Mouse (Mus musculus): ENCODE measurements around the gene Mrpl20. TPM values are rescaled to one million over a fixed set of nuclear protein-coding genes. Genes with fewer than 3 reads are reported as not detected.
A peak's percentile ranks its signal among the peaks of the same experiment; 100 is the strongest.

Mrpl20 gene
- polyA plus RNA-seq, 1 experiment from 2014 or later, result 313 TPM

DNA sequence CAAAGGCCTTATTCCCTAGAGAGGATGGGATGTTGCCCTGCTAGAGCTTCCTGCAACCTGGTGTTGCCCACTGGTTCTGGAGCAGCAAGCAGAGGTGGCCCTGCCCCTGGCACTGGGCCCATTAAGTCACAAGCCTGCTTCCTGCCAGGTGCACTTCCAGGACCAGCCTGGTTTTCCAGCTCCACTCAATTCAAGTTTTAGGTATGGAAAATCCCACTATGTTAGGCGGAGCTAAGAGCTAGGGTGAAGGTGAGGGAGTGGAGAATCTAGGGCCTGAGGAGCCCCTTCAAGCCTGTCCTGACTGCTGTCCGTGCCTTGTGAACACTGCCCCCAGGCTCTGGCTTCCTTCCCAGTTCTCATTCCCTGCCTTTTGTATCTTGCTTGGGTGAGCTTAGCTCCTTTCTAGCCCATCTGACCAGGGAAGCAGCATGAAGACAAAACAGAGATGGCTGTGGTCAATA, 49.3 kb downstream of the Mrpl20 start:
- Histone ChIP-seq H3K27me3 (replicated peaks; ENCODE audit: control insufficient read depth, insufficient read depth, low read length) (no peaks in the 10 kb centered on the region), H3K4me3 (ENCODE audit: low read depth, low read length) (no peak overlapping the region), H3K36me3 (ENCODE audit: control insufficient read depth, insufficient read depth, low read length) (peaks cover 39% of the 10 kb centered on the region), H3K9me3 (replicated peaks; ENCODE audit: control insufficient read depth, low read length) (no peaks in the 10 kb centered on the region), H3K9ac (ENCODE audit: low read length) (no peak overlapping the region), H3K27ac (ENCODE audit: low read depth, low read length) (no peak overlapping the region), H3K4me2 (ENCODE audit: low read length) (no peak overlapping the region), H3K4me1 (ENCODE audit: control insufficient read depth, insufficient read depth, low read length) (peaks cover 19% of the 10 kb centered on the region)
- ATAC-seq (no peak), DNase-seq (ENCODE audit: low spot score) (no peak)
- 57% methylated on average over 2 of the region's 2 CpGs for WGBS

DNA sequence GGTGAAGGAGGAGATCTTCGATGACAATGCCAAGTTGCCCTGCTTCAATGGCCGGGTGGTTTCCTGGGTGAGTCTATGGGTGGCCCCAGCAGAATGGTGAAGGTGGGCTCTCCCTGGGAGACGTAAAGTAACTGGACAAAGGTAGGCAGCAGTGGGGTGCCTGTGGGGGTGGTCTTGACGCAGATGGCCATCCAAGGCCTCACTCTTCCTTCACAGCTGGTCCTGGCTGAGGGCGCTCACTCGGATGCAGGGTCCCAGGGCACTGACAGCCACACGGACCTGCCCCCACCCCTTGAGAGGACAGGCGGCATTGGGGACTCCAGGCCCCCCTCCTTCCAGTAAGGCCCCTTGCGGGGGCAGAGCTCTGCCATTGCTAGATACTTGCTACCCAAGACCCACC, 50.7 kb downstream of the Mrpl20 start:
- no peak overlapping the region for H3K4me3 ChIP-seq (ENCODE audit: low read depth, low read length)
- WGBS, result 89% methylated on average over 9 of the region's 9 CpGs
- H3K4me1 ChIP-seq (ENCODE audit: control insufficient read depth, insufficient read depth, low read length), result peaks cover 13% of the 10 kb centered on the region
- no peak for ATAC-seq
- H3K4me2 ChIP-seq (ENCODE audit: low read length), result no peak overlapping the region
- no peaks in the 10 kb centered on the region for H3K27me3 ChIP-seq (replicated peaks; ENCODE audit: control insufficient read depth, insufficient read depth, low read length)
- no peak overlapping the region for H3K27ac ChIP-seq (ENCODE audit: low read depth, low read length)
- DNase-seq (ENCODE audit: low spot score), result no peak
- peaks cover 54% of the 10 kb centered on the region for H3K36me3 ChIP-seq (ENCODE audit: control insufficient read depth, insufficient read depth, low read length)
- H3K9ac ChIP-seq (ENCODE audit: low read length), result no peak overlapping the region
- no peaks in the 10 kb centered on the region for H3K9me3 ChIP-seq (replicated peaks; ENCODE audit: control insufficient read depth, low read length)

DNA sequence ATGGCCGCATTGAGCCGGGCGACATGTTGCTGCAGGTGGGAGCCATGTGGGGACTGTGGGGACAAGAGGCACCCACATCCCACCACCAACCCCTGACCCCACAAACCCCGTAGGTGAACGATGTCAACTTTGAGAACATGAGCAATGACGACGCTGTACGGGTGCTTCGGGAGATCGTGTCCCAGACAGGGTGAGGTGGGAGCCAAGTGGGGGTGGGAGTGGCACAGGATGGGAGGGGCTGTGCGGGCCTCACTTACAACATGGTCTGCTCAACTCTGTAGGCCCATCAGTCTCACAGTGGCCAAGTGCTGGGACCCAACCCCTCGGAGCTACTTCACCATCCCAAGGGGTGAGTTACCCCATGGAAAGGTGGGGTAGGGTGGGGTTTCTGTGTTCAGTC, 52.3 kb downstream of the Mrpl20 start:
- 95% methylated on average over 12 of the region's 12 CpGs for WGBS
- Histone ChIP-seq H3K36me3 (ENCODE audit: control insufficient read depth, insufficient read depth, low read length) (peaks cover 69% of the 10 kb centered on the region), H3K9ac (ENCODE audit: low read length) (no peak overlapping the region), H3K4me2 (ENCODE audit: low read length) (no peak overlapping the region), H3K4me1 (ENCODE audit: control insufficient read depth, insufficient read depth, low read length) (no peaks in the 10 kb centered on the region; the same call in 1 of the 2 replicates), H3K9me3 (replicated peaks; ENCODE audit: control insufficient read depth, low read length) (no peaks in the 10 kb centered on the region), H3K4me3 (ENCODE audit: low read depth, low read length) (no peak overlapping the region), H3K27ac (ENCODE audit: low read depth, low read length) (no peak overlapping the region), H3K27me3 (replicated peaks; ENCODE audit: control insufficient read depth, insufficient read depth, low read length) (no peaks in the 10 kb centered on the region)
- 0 out of 2 replicates have a peak, but pooled peaks have one; percentile 35 for ATAC-seq
- no peak for DNase-seq (ENCODE audit: low spot score)

DNA sequence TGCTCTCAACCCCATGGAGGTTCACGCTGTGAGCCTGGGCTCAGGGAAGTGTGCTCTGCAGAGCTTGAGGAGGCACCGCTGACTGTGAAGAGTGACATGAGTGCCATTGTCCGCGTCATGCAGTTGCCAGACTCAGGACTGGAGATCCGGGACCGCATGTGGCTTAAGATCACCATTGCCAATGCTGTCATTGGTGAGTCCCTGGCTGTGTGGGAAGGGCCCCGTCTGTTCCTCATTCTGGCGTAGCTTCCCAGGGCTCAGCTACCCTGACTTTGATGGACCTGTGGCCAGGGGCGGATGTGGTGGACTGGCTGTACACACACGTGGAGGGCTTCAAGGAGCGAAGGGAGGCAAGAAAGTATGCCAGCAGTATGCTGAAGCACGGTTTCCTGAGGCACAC, 53.4 kb downstream of the Mrpl20 start:
- H3K4me3 ChIP-seq (ENCODE audit: low read depth, low read length), result no peak overlapping the region
- H3K27ac ChIP-seq (ENCODE audit: low read depth, low read length), result no peak overlapping the region
- H3K9ac ChIP-seq (ENCODE audit: low read length), result no peak overlapping the region
- no peaks in the 10 kb centered on the region for H3K9me3 ChIP-seq (replicated peaks; ENCODE audit: control insufficient read depth, low read length)
- H3K36me3 ChIP-seq (ENCODE audit: control insufficient read depth, insufficient read depth, low read length), result peaks cover 79% of the 10 kb centered on the region
- 93% methylated on average over 12 of the region's 12 CpGs for WGBS
- H3K27me3 ChIP-seq (replicated peaks; ENCODE audit: control insufficient read depth, insufficient read depth, low read length), result no peaks in the 10 kb centered on the region
- no peak overlapping the region for H3K4me2 ChIP-seq (ENCODE audit: low read length)
- no peak for ATAC-seq
- no peaks in the 10 kb centered on the region for H3K4me1 ChIP-seq (ENCODE audit: control insufficient read depth, insufficient read depth, low read length)
- DNase-seq (ENCODE audit: low spot score), result no peak

DNA sequence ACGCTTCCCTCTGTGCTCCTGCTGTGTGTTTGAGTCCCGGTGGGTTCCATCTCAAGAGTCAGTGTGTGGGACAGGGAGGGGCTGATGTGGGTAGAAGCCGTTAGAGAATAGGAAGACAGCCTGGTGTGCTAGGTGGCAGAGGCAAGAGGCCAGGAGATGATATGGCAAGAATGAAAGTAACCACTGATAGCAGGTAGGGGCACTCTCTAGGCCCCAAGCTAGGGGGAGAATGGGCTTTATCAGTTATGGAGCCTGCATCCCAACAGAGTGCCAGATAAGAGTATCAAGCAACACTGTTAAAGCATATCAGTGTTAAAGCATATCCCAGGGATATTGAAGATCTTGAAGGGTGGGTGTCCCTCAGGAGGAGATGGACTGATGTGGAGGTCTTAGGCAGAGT, 54.2 kb downstream of the Mrpl20 start:
- Histone ChIP-seq H3K4me1 (ENCODE audit: control insufficient read depth, insufficient read depth, low read length) (no peaks in the 10 kb centered on the region), H3K9ac (ENCODE audit: low read length) (no peak overlapping the region), H3K27me3 (replicated peaks; ENCODE audit: control insufficient read depth, insufficient read depth, low read length) (no peaks in the 10 kb centered on the region), H3K4me2 (ENCODE audit: low read length) (no peak overlapping the region), H3K27ac (ENCODE audit: low read depth, low read length) (no peak overlapping the region), H3K9me3 (replicated peaks; ENCODE audit: control insufficient read depth, low read length) (no peaks in the 10 kb centered on the region), H3K36me3 (ENCODE audit: control insufficient read depth, insufficient read depth, low read length) (peaks cover 86% of the 10 kb centered on the region), H3K4me3 (ENCODE audit: low read depth, low read length) (no peak overlapping the region)
- WGBS, result 80% methylated on average over 3 of the region's 3 CpGs
- ATAC-seq, result no peak
- DNase-seq (ENCODE audit: low spot score), result no peak

DNA sequence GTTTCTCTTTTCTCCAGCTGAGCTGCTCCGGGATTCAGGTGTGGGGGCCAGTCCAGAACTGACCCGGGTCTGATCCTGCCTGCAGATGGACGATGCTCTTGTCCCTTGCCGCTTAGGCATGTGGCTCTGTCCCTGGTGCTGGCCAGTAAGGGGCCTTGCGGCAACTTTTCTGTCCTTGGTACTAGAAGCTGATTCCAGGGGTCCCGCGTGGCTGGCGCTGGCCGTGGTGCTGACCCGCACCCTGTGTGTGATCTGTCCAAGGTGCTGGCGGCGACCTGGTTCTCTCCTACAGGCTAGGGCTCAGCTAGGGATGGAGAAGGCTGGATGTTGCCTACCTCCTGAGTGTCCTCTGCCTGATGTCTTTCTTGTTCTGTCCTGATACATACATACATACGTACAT, 56.6 kb downstream of the Mrpl20 start:
- no peak overlapping the region for H3K9ac ChIP-seq (ENCODE audit: low read length)
- no peaks in the 10 kb centered on the region for H3K27me3 ChIP-seq (replicated peaks; ENCODE audit: control insufficient read depth, insufficient read depth, low read length)
- H3K36me3 ChIP-seq (ENCODE audit: control insufficient read depth, insufficient read depth, low read length), result peaks cover 78% of the 10 kb centered on the region
- no peaks in the 10 kb centered on the region for H3K9me3 ChIP-seq (replicated peaks; ENCODE audit: control insufficient read depth, low read length)
- no peaks in the 10 kb centered on the region for H3K4me1 ChIP-seq (ENCODE audit: control insufficient read depth, insufficient read depth, low read length)
- H3K4me3 ChIP-seq (ENCODE audit: low read depth, low read length), result no peak overlapping the region
- no peak for ATAC-seq
- H3K27ac ChIP-seq (ENCODE audit: low read depth, low read length), result no peak overlapping the region
- WGBS, result 32% methylated on average over 13 of the region's 13 CpGs
- DNase-seq (ENCODE audit: low spot score), result no peak
- no peak overlapping the region for H3K4me2 ChIP-seq (ENCODE audit: low read length)

Small RNA genes within 50 kb of the gene (microRNA-seq; reads per million reads assigned to microRNA genes)
- not detected for gene Gm27743

Other genes with a start within 250 kb of the Mrpl20 start
- 106 and 120 TPM in 2 replicates for gene Nadk, start 240.5 kb upstream of the Mrpl20 start, polyA plus RNA-seq (2014; fragmentation: Nextera tagmentation; extraction: Ambion mirVana)
- 10.9 and 12.1 TPM in 2 replicates for gene Slc35e2, start 201.5 kb upstream of the Mrpl20 start, polyA plus RNA-seq (2014; fragmentation: Nextera tagmentation; extraction: Ambion mirVana)
- gene Cdk11b, start 178.0 kb upstream of the Mrpl20 start, polyA plus RNA-seq (2014; fragmentation: Nextera tagmentation; extraction: Ambion mirVana), result 39.9 and 42.8 TPM in 2 replicates
- not detected in 2 replicates for gene Gm10563, start 157.5 kb upstream of the Mrpl20 start, polyA plus RNA-seq (2014; fragmentation: Nextera tagmentation; extraction: Ambion mirVana)
- gene Mmp23, start 149.5 kb upstream of the Mrpl20 start, polyA plus RNA-seq (2014; fragmentation: Nextera tagmentation; extraction: Ambion mirVana), result 0.97 and 2.1 TPM in 2 replicates
- 25.2 and 34.5 TPM in 2 replicates for gene Mib2, start 133.7 kb upstream of the Mrpl20 start, polyA plus RNA-seq (2014; fragmentation: Nextera tagmentation; extraction: Ambion mirVana)
- 3.2 and 3.8 TPM in 2 replicates for gene Fndc10, start 108.5 kb upstream of the Mrpl20 start, polyA plus RNA-seq (2014; fragmentation: Nextera tagmentation; extraction: Ambion mirVana)
- 153 and 179 TPM in 2 replicates for gene Ssu72, start 98.1 kb upstream of the Mrpl20 start, polyA plus RNA-seq (2014; fragmentation: Nextera tagmentation; extraction: Ambion mirVana)
- 3.4 and 3.5 TPM in 2 replicates for gene Tmem240, start 68.1 kb upstream of the Mrpl20 start, polyA plus RNA-seq (2014; fragmentation: Nextera tagmentation; extraction: Ambion mirVana)
- 62.0 and 70.0 TPM in 2 replicates for gene Atad3a, start 41.8 kb upstream of the Mrpl20 start, polyA plus RNA-seq (2014; fragmentation: Nextera tagmentation; extraction: Ambion mirVana)
- 21.8 and 24.6 TPM in 2 replicates for gene Vwa1, start 28.2 kb upstream of the Mrpl20 start, polyA plus RNA-seq (2014; fragmentation: Nextera tagmentation; extraction: Ambion mirVana)
- 0.12 and 0.25 TPM in 2 replicates for gene Tmem88b, start 17.0 kb upstream of the Mrpl20 start, polyA plus RNA-seq (2014; fragmentation: Nextera tagmentation; extraction: Ambion mirVana)
- not detected in 2 replicates for gene Ankrd65, start 12.4 kb upstream of the Mrpl20 start, polyA plus RNA-seq (2014; fragmentation: Nextera tagmentation; extraction: Ambion mirVana)
- 119 and 144 TPM in 2 replicates for gene Ccnl2, start 9.6 kb downstream of the Mrpl20 start, polyA plus RNA-seq (2014; fragmentation: Nextera tagmentation; extraction: Ambion mirVana)
- 120 and 135 TPM in 2 replicates for gene Aurkaip1, start 28.4 kb downstream of the Mrpl20 start, polyA plus RNA-seq (2014; fragmentation: Nextera tagmentation; extraction: Ambion mirVana)
- gene Mxra8, start 36.8 kb downstream of the Mrpl20 start, polyA plus RNA-seq (2014; fragmentation: Nextera tagmentation; extraction: Ambion mirVana), result 15.6 and 22.1 TPM in 2 replicates
- gene Dvl1, start 44.5 kb downstream of the Mrpl20 start, polyA plus RNA-seq (2014; fragmentation: Nextera tagmentation; extraction: Ambion mirVana), result 10.8 and 12.4 TPM in 2 replicates
- 0.46 and 0.61 TPM in 2 replicates for gene Tas1r3, start 60.5 kb downstream of the Mrpl20 start, polyA plus RNA-seq (2014; fragmentation: Nextera tagmentation; extraction: Ambion mirVana)
- 28.3 and 29.5 TPM in 2 replicates for gene Cptp, start 66.6 kb downstream of the Mrpl20 start, polyA plus RNA-seq (2014; fragmentation: Nextera tagmentation; extraction: Ambion mirVana)
- gene Ints11, start 66.7 kb downstream of the Mrpl20 start, polyA plus RNA-seq (2014; fragmentation: Nextera tagmentation; extraction: Ambion mirVana), result 94.6 and 102 TPM in 2 replicates
- 46.5 and 52.8 TPM in 2 replicates for gene Pusl1, start 88.9 kb downstream of the Mrpl20 start, polyA plus RNA-seq (2014; fragmentation: Nextera tagmentation; extraction: Ambion mirVana)
- 60.5 and 77.0 TPM in 2 replicates for gene Acap3, start 88.9 kb downstream of the Mrpl20 start, polyA plus RNA-seq (2014; fragmentation: Nextera tagmentation; extraction: Ambion mirVana)
- 116 and 137 TPM in 2 replicates for gene Ube2j2, start 141.0 kb downstream of the Mrpl20 start, polyA plus RNA-seq (2014; fragmentation: Nextera tagmentation; extraction: Ambion mirVana)
- gene C1qtnf12, start 159.4 kb downstream of the Mrpl20 start, polyA plus RNA-seq (2014; fragmentation: Nextera tagmentation; extraction: Ambion mirVana), result 8.0 and 11.3 TPM in 2 replicates
- gene B3galt6, start 189.8 kb downstream of the Mrpl20 start, polyA plus RNA-seq (2014; fragmentation: Nextera tagmentation; extraction: Ambion mirVana), result 27.6 and 29.6 TPM in 2 replicates
- 124 and 127 TPM in 2 replicates for gene Sdf4, start 190.0 kb downstream of the Mrpl20 start, polyA plus RNA-seq (2014; fragmentation: Nextera tagmentation; extraction: Ambion mirVana)
- gene Tnfrsf4, start 211.0 kb downstream of the Mrpl20 start, polyA plus RNA-seq (2014; fragmentation: Nextera tagmentation; extraction: Ambion mirVana), result 0.43 and 0.60 TPM in 2 replicates
- 0.40 and 0.53 TPM in 2 replicates for gene Tnfrsf18, start 223.3 kb downstream of the Mrpl20 start, polyA plus RNA-seq (2014; fragmentation: Nextera tagmentation; extraction: Ambion mirVana)

All from forebrain, embryonic 14.5 days (tissue).